Mouse (Mus musculus) lung, adult 2 months (tissue): ENCODE data around the gene Flad1.

Source experiments
- CTCF ChIP-seq: fragments of 200-500 bp; IDR thresholded peaks from 2 replicates; pipeline ENCODE4 v1.5.1; 2011; ENCODE audit warnings: mild to moderate bottlenecking, low read length, control low read depth; ENCODE audit not compliant: insufficient read depth
- POLR2A ChIP-seq: fragments of 200-500 bp; IDR thresholded peaks from 2 replicates; pipeline ENCODE4 v1.6.1; 2011; ENCODE audit warnings: low read depth, mild to moderate bottlenecking, control low read depth, low read length, borderline replicate concordance; ENCODE audit errors: extremely low read depth

DNA sequence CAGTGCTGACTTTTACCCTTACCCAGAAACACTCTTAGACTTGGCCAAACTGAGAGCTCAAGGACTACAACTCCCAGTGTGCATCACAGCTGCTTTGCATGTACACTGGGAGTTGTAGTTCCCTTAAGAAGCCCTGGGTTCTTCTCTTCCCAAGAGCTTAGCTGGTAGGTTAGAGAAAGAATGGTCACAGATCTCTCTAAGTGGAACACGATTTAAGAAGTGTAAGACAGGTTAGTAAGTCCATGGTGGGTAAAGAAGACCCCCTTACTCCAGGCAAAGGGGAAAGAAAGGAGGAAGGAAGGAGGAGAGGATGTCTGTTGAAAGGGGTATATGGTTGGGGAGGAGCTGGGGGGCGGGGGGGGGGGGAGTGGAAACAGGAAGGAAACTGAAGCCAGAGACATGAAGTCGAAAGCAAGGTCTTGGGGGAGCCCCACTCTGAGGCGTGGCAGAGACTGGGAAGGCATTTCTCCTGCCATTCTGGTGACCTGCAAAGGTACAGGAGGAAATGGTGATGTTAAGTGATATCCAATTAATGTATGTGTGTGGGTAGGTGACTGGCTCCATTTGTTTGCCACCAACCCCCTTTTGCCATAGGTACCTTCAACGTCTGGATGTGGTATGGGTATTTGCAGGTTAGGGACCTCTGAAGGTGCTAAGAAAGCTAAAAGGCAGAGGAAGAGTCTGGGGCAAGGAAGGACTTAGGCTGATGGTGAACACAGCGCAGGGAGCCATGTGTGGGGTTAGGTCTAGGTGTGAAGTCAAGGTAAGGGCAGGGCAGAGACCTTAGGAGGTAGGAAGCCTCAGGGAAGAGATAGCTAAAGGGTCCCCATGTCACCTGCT lies 22.5 kb downstream of the Flad1 start:
- no peak for TF ChIP-seq CTCF
- no peak for TF ChIP-seq POLR2A
